Mouse (Mus musculus) natural killer cell, adult 2 months (primary cell): ENCODE data around the gene Phka1.
"Not testable (repeated sequence)": the region's sequence is repeated elsewhere in the genome, so short reads cannot be mapped to it uniquely, and the experiment has no call there.

Source experiments
- DNase-seq, 2 experiments: peaks; one replicate each; pipeline ENCODE4 v3.0.0; 2022; ENCODE audit warnings: low spot score in 2 of 2

The Phka1 gene

GRCm38 (mm10) chrX:102643823-102644572, at the start of gene Phka1:
Gene Phka1 (minus strand): TSS chrX:102644246.
- DNase-seq: peak; percentile 44 to 61

- not testable (repeated sequence) for DNase-seq
These were observed 45.2 kb upstream of the Phka1 start for GRCm38 (mm10) chrX:102689252-102689651.

GRCm38 (mm10) chrX:102686872-102687271, 42.8 kb upstream of the Phka1 start, which contains the start of gene Gm3880:
Gene Gm3880 (minus strand): TSS chrX:102686972.
- DNase-seq: not testable (repeated sequence)

GRCm38 (mm10) chrX:102684706-102685105, 40.7 kb upstream of the Phka1 start:
- not testable (repeated sequence) for DNase-seq

GRCm38 (mm10) chrX:102666641-102667040, 22.6 kb upstream of the Phka1 start:
- no peak for DNase-seq

- DNase-seq: peak in 1 of 2 experiments; percentile 3
These were observed 16.7 kb upstream of the Phka1 start for GRCm38 (mm10) chrX:102660712-102661111.

GRCm38 (mm10) chrX:102645691-102646090, 1.6 kb upstream of the Phka1 start:
- no peak for DNase-seq

GRCm38 (mm10) chrX:102645146-102645545, 1.1 kb upstream of the Phka1 start:
- DNase-seq: no peak

GRCm38 (mm10) chrX:102644573-102644951, 516 bp upstream of the Phka1 start:
- no peak for DNase-seq

GRCm38 (mm10) chrX:102601269-102601668, 42.8 kb downstream of the Phka1 start:
- DNase-seq: no peak

GRCm38 (mm10) chrX:102588560-102588959, 55.5 kb downstream of the Phka1 start:
- DNase-seq: no peak

- no peak for DNase-seq
These were observed 72.9 kb downstream of the Phka1 start for GRCm38 (mm10) chrX:102571186-102571585.

- DNase-seq: no peak
These were observed 87.1 kb downstream of the Phka1 start for GRCm38 (mm10) chrX:102556906-102557305.

GRCm38 (mm10) chrX:102509205-102509604, 134.8 kb downstream of the Phka1 start:
- DNase-seq: no peak

- peak; percentile 43 to 45 for DNase-seq
These were observed 139.2 kb downstream of the Phka1 start, which contains the start of gene Hdac8 for GRCm38 (mm10) chrX:102504644-102505481. Gene Hdac8 (minus strand): TSS chrX:102505359.

- DNase-seq: no peak
These were observed 139.9 kb downstream of the Phka1 start for GRCm38 (mm10) chrX:102504179-102504578.

- DNase-seq: peak in 1 of 2 experiments; percentile 9
These were observed 149.9 kb downstream of the Phka1 start for GRCm38 (mm10) chrX:102493992-102494730.

- no peak for DNase-seq
These were observed 158.5 kb downstream of the Phka1 start for GRCm38 (mm10) chrX:102485575-102485974.

GRCm38 (mm10) chrX:102479665-102480064, 164.4 kb downstream of the Phka1 start:
- no peak for DNase-seq

GRCm38 (mm10) chrX:102478965-102479364, 165.1 kb downstream of the Phka1 start:
- DNase-seq: peak in 1 of 2 experiments; percentile 2

- DNase-seq: no peak
These were observed 165.6 kb downstream of the Phka1 start for GRCm38 (mm10) chrX:102478481-102478880.

GRCm38 (mm10) chrX:102476784-102477183, 167.3 kb downstream of the Phka1 start:
- peak; percentile 19 to 49 for DNase-seq
